Mouse (Mus musculus): ENCODE results near the gene Hist1h4h. TPM values are rescaled to one million over a fixed set of nuclear protein-coding genes. Genes with fewer than 3 reads are reported as not detected.

Gene Hist1h4h
- total and polyA plus RNA-seq, 3 experiments, result 9.9 to 5,753 TPM; not detected in 1

DNA sequence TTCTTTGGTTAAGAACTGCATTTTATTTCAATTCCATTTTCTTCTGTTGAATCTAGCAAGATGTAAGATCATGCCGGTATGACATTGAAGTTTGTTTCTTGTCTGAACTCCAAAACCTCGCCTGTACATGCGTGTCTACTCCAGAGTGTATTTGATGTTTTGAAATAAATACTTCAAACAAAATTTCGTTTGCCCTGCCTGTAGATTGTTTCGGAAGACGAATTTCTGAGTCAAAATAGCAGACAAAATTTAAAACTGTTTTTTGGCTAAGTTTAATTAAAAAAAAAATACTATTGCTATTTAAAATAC lies 12.6 kb upstream of the Hist1h4h start:
- Histone ChIP-seq H3K79me2 (ENCODE audit: control insufficient read depth, insufficient read depth, low read length, poor library complexity) (no peaks in the 10 kb centered on the region), H3K9me3 (replicated peaks; ENCODE audit: insufficient read depth, low read length) (no peaks in the 10 kb centered on the region), H3K27me3 (ENCODE audit: control insufficient read depth in 1 of 2, insufficient read depth in 2 of 2, low read length in 2 of 2) (no peaks in the 10 kb centered on the region), H3K4me3 (ENCODE audit: control insufficient read depth in 1 of 2, insufficient read depth in 1 of 2, low read depth in 2 of 2, low read length in 2 of 2) (peak overlapping the region; percentile 49 to 70), H3K27ac (ENCODE audit: control insufficient read depth, low read depth, low read length) (peak overlapping the region; percentile 45; the same call in 1 of the 2 replicates), H3K36me3 (ENCODE audit: control insufficient read depth in 1 of 2, insufficient read depth in 2 of 2, low read length in 2 of 2) (peaks cover 0 to 21% of the 10 kb centered on the region in 2 experiments; a peak in 2 of 4 replicates), H3K4me1 (ENCODE audit: control insufficient read depth in 1 of 2, insufficient read depth in 2 of 2, low read length in 2 of 2) (peaks cover 0 to 12% of the 10 kb centered on the region in 2 experiments; a peak in 2 of 4 replicates), H3K9ac (ENCODE audit: control insufficient read depth, low read depth, low read length, poor library complexity, severe bottlenecking) (peak overlapping the region; percentile 67)
- TF ChIP-seq TAL1 (IDR thresholded peaks at IDR 0.05; ENCODE audit: low read length), result no peak
- TF ChIP-seq HCFC1 (IDR thresholded peaks at IDR 0.05; ENCODE audit: low read depth, low read length), result no peak
- no peak for TF ChIP-seq TBP (IDR thresholded peaks at IDR 0.05; ENCODE audit: low read depth, low read length)
- TF ChIP-seq GATA1 (IDR thresholded peaks at IDR 0.05; ENCODE audit: low read depth, low read length), result no peak
- no peak for TF ChIP-seq SIN3A (IDR thresholded peaks at IDR 0.05; ENCODE audit: low read length)
- TF ChIP-seq UBTF (IDR thresholded peaks at IDR 0.05; ENCODE audit: borderline replicate concordance, insufficient read depth, low read depth, low read length), result no peak
- no peak for TF ChIP-seq BHLHE40 (IDR thresholded peaks at IDR 0.05; ENCODE audit: borderline replicate concordance, low read depth, low read length)
- no peak for TF ChIP-seq ZKSCAN1 (IDR thresholded peaks at IDR 0.05; ENCODE audit: low read depth, low read length)
- TF ChIP-seq MYB (IDR thresholded peaks at IDR 0.05; ENCODE audit: low read depth, low read length), result no peak
- no peak for TF ChIP-seq MEF2A (IDR thresholded peaks at IDR 0.05; ENCODE audit: extremely low read depth, insufficient replicate concordance, low read depth, low read length, poor library complexity, severe bottlenecking)
- TF ChIP-seq MAFK (IDR thresholded peaks at IDR 0.05; ENCODE audit: borderline replicate concordance, low read depth, low read length), result no peak
- no peak for TF ChIP-seq MAZ (IDR thresholded peaks at IDR 0.05; ENCODE audit: low read depth, low read length)
- TF ChIP-seq RAD21 (IDR thresholded peaks at IDR 0.05; ENCODE audit: low read depth, low read length), result no peak
- TF ChIP-seq NELFE (IDR thresholded peaks at IDR 0.05; ENCODE audit: low read depth, low read length), result no peak
- TF ChIP-seq E2F4 (IDR thresholded peaks at IDR 0.05; ENCODE audit: borderline replicate concordance, low read depth, low read length), result no peak
- TF ChIP-seq NRF1 (IDR thresholded peaks at IDR 0.05; ENCODE audit: insufficient read depth, low read depth, low read length, poor library complexity, severe bottlenecking), result no peak
- no peak for DNase-seq (ENCODE audit: low read depth, low spot score)

DNA sequence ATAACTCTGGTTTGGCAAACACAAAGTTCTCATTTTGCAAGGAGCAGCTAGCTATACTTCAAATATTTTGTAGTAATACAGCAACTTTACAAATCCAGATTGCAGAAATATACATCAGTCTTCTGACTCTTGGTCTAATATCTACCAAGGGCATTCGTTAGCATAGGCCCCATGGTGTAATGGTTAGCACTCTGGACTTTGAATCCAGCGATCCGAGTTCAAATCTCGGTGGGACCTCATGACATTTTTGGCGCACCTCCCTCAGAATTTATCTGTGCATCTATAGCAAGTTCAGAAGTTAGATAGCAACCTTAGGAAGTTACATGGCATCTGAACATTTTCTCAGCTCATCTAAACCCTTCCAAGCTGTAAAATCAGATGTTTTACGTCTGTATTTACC lies 12.0 kb upstream of the Hist1h4h start:
- H3K4me3 ChIP-seq (ENCODE audit: control insufficient read depth in 1 of 2, insufficient read depth in 1 of 2, low read depth in 2 of 2, low read length in 2 of 2), result peak overlapping the region; percentile 49 to 52
- peak overlapping the region; percentile 67 for H3K9ac ChIP-seq (ENCODE audit: control insufficient read depth, low read depth, low read length, poor library complexity, severe bottlenecking)
- H3K4me1 ChIP-seq (ENCODE audit: control insufficient read depth in 1 of 2, insufficient read depth in 2 of 2, low read length in 2 of 2), result peaks cover 0 to 12% of the 10 kb centered on the region in 2 experiments; a peak in 2 of 4 replicates
- TF ChIP-seq TBP (IDR thresholded peaks at IDR 0.05; ENCODE audit: low read depth, low read length), result peak; percentile 100
- TF ChIP-seq POLR2A (IDR thresholded peaks at IDR 0.05; ENCODE audit: control insufficient read depth in 1 of 2, insufficient read depth in 1 of 2, low read depth in 1 of 2, low read length in 2 of 2, poor library complexity in 1 of 2), result no peak
- TF ChIP-seq GATA1 (IDR thresholded peaks at IDR 0.05; ENCODE audit: low read depth, low read length), result peak; percentile 94
- no peak for TF ChIP-seq NELFE (IDR thresholded peaks at IDR 0.05; ENCODE audit: low read depth, low read length)
- H3K27ac ChIP-seq (ENCODE audit: control insufficient read depth, low read depth, low read length), result no peak overlapping the region
- H3K27me3 ChIP-seq (ENCODE audit: control insufficient read depth in 1 of 2, insufficient read depth in 2 of 2, low read length in 2 of 2), result no peaks in the 10 kb centered on the region
- H3K36me3 ChIP-seq (ENCODE audit: control insufficient read depth in 1 of 2, insufficient read depth in 2 of 2, low read length in 2 of 2), result peaks cover 0 to 21% of the 10 kb centered on the region in 2 experiments; a peak in 2 of 4 replicates
- H3K79me2 ChIP-seq (ENCODE audit: control insufficient read depth, insufficient read depth, low read length, poor library complexity), result no peaks in the 10 kb centered on the region
- peak; percentile 86 for DNase-seq (ENCODE audit: low read depth, low spot score)
- no peaks in the 10 kb centered on the region for H3K9me3 ChIP-seq (replicated peaks; ENCODE audit: insufficient read depth, low read length)
